In the genomic region with DNA sequence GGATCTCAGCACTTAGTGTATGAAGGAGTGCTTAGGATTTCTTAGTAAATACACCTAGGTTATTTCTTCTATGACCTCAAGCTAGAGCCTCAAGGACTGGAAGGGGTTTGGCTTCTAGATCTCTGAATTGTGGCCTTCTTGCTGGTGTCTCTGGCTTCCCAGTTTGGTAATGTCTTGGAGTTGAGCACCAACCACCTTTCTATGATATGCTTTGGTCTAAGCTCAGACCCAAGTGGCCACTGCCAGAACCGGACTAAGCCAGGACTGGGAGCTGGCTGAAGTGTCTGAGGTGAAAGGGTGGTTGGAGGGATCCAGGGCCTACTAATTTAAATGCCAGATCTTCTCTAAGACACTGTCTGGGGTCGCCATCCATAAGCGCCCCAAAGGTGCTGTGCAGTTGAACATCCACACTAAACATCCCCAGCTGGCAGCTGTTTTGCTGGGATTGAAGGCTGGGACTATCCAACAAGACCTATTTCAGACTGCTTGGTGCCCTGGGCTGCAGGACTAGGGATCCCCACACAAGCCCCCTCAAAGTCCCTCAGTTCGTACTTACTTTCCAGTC, we compare ENCODE assay signal across 11 mouse cellular contexts. TPM values are rescaled to one million over a fixed set of nuclear protein-coding genes. Genes with fewer than 3 reads are reported as not detected.
DNase-seq lines count a peak whose midpoint lies in the region; ATAC-seq lines count a peak whose summit lies in the region.
"Had no signal": no experiment of that assay in that cellular context is flagged by ENCODE, and none has a peak within 500 bp of the region (broad histone marks: within the 10 kb centered on the region; RNA-seq: fewer than 3 reads in every experiment).

No protein-coding gene starts in this region.

- no peak for ATAC-seq in embryonic facial prominence, embryonic 13.5 days (ENCODE audit: insufficient number of reproducible peaks, insufficient read depth, low FRiP score, low TSS enrichment, low read depth)
- no peak for ATAC-seq in midbrain, embryonic 14.5 days (ENCODE audit: low FRiP score, low TSS enrichment)

- peaks cover 80% of the 10 kb centered on the region for H3K27me3 ChIP-seq in embryonic facial prominence, embryonic 13.5 days
- peaks cover 43% of the 10 kb centered on the region for H3K27me3 ChIP-seq in midbrain, embryonic 14.5 days (ENCODE audit: control insufficient read depth, insufficient read depth, low read length)

- peak overlapping the region; percentile 83; the same call in 1 of the 2 replicates for H3K4me3 ChIP-seq in embryonic facial prominence, embryonic 13.5 days
- H3K4me3 ChIP-seq in midbrain, embryonic 14.5 days (replicated peaks; ENCODE audit: low read depth, low read length) = no peak overlapping the region
- H3K4me3 ChIP-seq: erythroblast, embryonic 14.5 days; layer of hippocampus, adult 2 months had no signal

- peak; percentile 33 to 81 for DNase-seq in adrenal gland, adult (ENCODE audit: inconsistent age in 2 of 2, low spot score in 1 of 2)
- no peak for DNase-seq in adrenal gland, adult 2 months
- peak; percentile 49 for DNase-seq in kidney, adult 11 months
- DNase-seq in midbrain, embryonic 14.5 days = no peak
- DNase-seq in cerebellum, adult 9-10 months = no peak
- DNase-seq in cerebellum, adult 8-10 months = no peak
- DNase-seq in left cerebral cortex, adult 11 months (ENCODE audit: low spot score) = no peak
- DNase-seq: thymus, postnatal 14 days had no signal

- H3K4me1 ChIP-seq in embryonic facial prominence, embryonic 13.5 days = peaks cover 52% of the 10 kb centered on the region
- H3K4me1 ChIP-seq in midbrain, embryonic 14.5 days (ENCODE audit: control insufficient read depth, insufficient read depth, low read length) = peaks cover 33% of the 10 kb centered on the region

- 42% methylated on average over 4 of the region's 4 CpGs for WGBS in embryonic facial prominence, embryonic 13.5 days
- 44% methylated on average over 4 of the region's 4 CpGs for WGBS in midbrain, embryonic 14.5 days

- H3K27ac ChIP-seq in embryonic facial prominence, embryonic 13.5 days = no peak overlapping the region
- H3K27ac ChIP-seq in midbrain, embryonic 14.5 days (replicated peaks; ENCODE audit: low read depth, low read length) = no peak overlapping the region
- H3K27ac ChIP-seq: layer of hippocampus, adult 2 months had no signal

- peak overlapping the region; percentile 77 for H3K4me2 ChIP-seq in embryonic facial prominence, embryonic 13.5 days
- peak overlapping the region; percentile 88 for H3K4me2 ChIP-seq in midbrain, embryonic 14.5 days (ENCODE audit: low read length)

- no peak overlapping the region for H3K9ac ChIP-seq in embryonic facial prominence, embryonic 13.5 days
- H3K9ac ChIP-seq in midbrain, embryonic 14.5 days (replicated peaks; ENCODE audit: low read length) = no peak overlapping the region

- no peaks in the 10 kb centered on the region for H3K36me3 ChIP-seq in embryonic facial prominence, embryonic 13.5 days
- H3K36me3 ChIP-seq in midbrain, embryonic 14.5 days (ENCODE audit: control insufficient read depth, insufficient read depth, low read length) = no peaks in the 10 kb centered on the region

- H3K9me3 ChIP-seq in embryonic facial prominence, embryonic 13.5 days = no peaks in the 10 kb centered on the region
- no peaks in the 10 kb centered on the region for H3K9me3 ChIP-seq in midbrain, embryonic 14.5 days (ENCODE audit: control insufficient read depth, low read length)

RNA-seq across cellular contexts. Expression of a gene that starts 3.0 kb away (rescaled TPM):
- total RNA-seq in adrenal gland, adult 2 months (2021) = 10 to 100 TPM; 19.4 to 34.1 TPM
- 101 and 106 TPM in 2 replicates for polyA plus RNA-seq in adrenal gland, adult 2 months (2012; rRNA removed)
- 25.9 and 30.5 TPM in 2 replicates for polyA plus RNA-seq in embryonic facial prominence, embryonic 13.5 days (2015; fragmentation: Nextera tagmentation; extraction: Ambion mirVana)
- polyA plus RNA-seq in midbrain, embryonic 14.5 days (2014; fragmentation: Nextera tagmentation; extraction: Ambion mirVana) = 4.4 and 5.0 TPM in 2 replicates

RNA-seq across cellular contexts. Expression of a gene that starts 27.1 kb away (rescaled TPM):
- total RNA-seq in adrenal gland, adult 2 months (2021) = 1 to 10 TPM; 2.7 to 8.6 TPM
- 0.89 and 0.92 TPM in 2 replicates for polyA plus RNA-seq in adrenal gland, adult 2 months (2012; rRNA removed)
- 0.52 and 1.2 TPM in 2 replicates for polyA plus RNA-seq in embryonic facial prominence, embryonic 13.5 days (2015; fragmentation: Nextera tagmentation; extraction: Ambion mirVana)
- 0.42 TPM in 1 of 2 replicates, not detected in the other for polyA plus RNA-seq in midbrain, embryonic 14.5 days (2014; fragmentation: Nextera tagmentation; extraction: Ambion mirVana)
- polyA plus RNA-seq: erythroblast, embryonic 14.5 days had no signal

Comparison
In these comparisons a context has a peak if more than half of its experiments do, and no peak if none do; other contexts are left out.
1. DNase-seq: peak in adrenal gland, adult (2 of 2) and kidney, adult 11 months (single experiment); none in adrenal gland, adult 2 months (single experiment), midbrain, embryonic 14.5 days (single experiment), cerebellum, adult 9-10 months (single experiment), cerebellum, adult 8-10 months (single experiment) and left cerebral cortex, adult 11 months (single experiment).